Mouse (Mus musculus) megakaryocyte-erythroid progenitor cell, adult 5-6 weeks (primary cell): ENCODE data around the gene Mark3. TPM values are rescaled to one million over a fixed set of nuclear protein-coding genes. Genes with fewer than 3 reads are reported as not detected.
A peak's percentile ranks its signal among the peaks of the same experiment; 100 is the strongest.

ENCODE experiments used
- ATAC-seq: replicated peaks from 2 replicates; pipeline ENCODE4 v1.8.0; 2016; ENCODE audit warnings: mild to moderate bottlenecking, inconsistent platforms; ENCODE audit not compliant: severe bottlenecking, poor library complexity, low FRiP score, low TSS enrichment
- total RNA-seq, 2 experiments: library from RNA; stranded (forward) in 1 of 2; stranded (reverse) in 1 of 2; fragments of 200-1000, 215-1000 nt in 1 of 2; fragments of >200 nt in 1 of 2; fragmentation: Nextera tagmentation in 1 of 2; gene quantifications; 2 replicates each; pipeline ENCODE4 v1.2.3; 2014 to 2017

The Mark3 gene
- total RNA-seq, 2 experiments from 2014 or later, result 55.2 to 62.2 TPM

DNA sequence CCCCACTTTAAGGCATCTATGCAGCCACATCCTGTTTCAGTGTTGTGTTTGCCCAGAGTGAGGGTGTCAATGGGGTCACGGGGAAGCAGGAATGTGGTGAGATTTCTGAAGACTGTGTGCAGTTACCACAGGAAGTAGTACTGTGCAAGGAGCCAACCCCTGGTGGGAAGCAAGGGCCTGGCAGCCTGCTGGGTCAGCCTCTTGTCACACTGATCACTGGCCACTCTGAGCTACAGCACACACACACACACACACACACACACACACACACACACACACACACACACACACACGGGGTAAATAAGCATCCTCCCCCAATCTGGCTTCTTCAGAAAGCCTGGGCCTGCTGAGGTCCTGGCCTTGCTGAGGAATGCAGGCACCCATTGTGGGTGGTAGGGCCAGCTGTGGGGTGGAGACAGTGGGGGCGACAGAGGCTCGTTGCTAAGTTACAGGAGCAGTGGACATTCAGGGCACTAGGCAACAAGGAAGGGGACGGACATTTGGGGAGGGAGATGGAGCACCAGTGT is 117.1 kb downstream of the Mark3 start:
- ATAC-seq, result no peak

DNA sequence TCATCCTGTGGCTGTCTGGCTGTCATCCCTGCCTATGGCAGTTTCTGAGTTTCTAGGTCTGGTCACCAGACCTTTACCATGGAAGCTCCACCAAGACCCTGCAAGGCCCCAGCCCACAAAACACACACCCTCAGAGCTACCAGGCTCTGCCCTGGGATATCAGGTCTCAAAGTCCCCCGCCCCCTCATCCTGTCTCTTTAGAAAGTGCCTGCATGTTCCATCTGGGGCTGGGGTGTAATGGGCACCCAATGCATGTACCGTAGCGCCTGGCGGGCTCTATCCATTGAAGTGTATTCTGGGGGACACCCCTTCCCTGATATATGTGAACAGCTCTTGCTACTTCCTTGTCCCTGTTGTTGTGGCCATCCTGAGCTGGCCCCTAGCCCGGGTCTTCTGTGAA is 118.6 kb downstream of the Mark3 start:
- no peak for ATAC-seq

DNA sequence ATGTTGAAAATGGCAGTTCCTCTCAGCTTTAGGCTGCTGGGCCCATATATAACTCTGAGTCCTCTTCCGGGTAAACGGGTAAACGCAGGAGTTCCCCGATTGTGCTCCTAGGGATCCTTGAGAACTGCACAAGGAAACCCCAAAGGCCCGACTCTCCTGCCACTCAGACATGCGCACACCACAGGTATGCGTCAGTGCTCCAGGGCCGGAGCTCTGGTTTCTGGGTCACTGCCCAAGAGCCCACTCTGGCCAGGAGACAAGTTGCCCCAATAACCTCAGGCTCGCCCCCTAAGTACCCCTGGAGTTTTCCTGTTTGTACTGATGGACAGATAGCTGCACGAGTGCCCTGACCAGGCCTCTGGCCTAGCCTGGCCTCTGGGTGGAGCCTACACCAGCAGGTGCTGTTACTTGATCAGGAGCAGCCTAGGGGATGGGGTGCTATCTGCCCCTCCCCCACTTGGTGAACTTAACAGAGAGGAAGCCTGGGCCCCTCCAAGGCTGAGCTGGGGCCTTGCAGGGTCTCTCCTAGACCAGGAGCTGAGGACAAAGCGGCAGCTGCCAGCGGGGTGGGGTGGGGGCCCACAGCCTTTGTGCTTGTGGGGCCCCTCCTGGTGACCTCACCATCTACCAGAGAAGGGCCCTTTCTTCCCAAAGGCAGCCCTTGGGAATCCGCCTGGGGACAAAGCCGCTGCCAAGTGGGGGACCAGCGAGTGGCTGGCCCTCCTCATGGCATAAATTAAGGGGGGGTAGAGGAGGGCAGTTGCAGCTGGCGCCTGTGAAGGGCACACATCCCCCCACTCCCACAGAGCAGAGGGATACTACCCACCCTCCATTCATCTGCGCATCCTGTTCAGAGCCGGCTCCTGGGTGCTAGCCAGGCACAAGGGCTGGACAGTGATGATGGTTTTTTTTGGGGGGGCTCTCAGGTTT is 119.3 kb downstream of the Mark3 start:
- ATAC-seq, result no peak

- ATAC-seq, result no peak
Observed at GRCm38 (mm10) chr12:111694271-111694781, 120.0 kb downstream of the Mark3 start.

GRCm38 (mm10) chr12:111694880-111695804 is 120.8 kb downstream of the Mark3 start:
- ATAC-seq, result no peak

DNA sequence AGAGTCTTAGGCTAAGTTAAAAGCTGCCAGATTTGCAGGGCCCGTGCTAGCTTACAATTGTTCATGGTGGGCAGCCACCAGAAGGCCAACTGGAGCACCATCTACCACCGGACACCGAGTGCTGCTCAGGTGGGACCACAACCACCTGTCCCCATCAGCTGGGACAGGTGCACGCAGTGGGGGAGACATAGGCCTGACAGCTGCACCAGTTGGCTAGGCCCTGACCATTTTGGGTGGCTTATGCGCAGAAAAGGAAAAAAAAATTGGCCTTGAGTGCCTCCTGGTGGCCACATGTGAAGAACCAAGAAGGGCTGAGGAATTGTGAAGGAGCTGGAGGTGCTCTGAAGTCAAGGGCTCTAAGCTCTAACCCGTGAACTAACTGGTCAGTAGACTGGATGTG is 121.9 kb downstream of the Mark3 start:
- ATAC-seq, result peak; percentile 70

DNA sequence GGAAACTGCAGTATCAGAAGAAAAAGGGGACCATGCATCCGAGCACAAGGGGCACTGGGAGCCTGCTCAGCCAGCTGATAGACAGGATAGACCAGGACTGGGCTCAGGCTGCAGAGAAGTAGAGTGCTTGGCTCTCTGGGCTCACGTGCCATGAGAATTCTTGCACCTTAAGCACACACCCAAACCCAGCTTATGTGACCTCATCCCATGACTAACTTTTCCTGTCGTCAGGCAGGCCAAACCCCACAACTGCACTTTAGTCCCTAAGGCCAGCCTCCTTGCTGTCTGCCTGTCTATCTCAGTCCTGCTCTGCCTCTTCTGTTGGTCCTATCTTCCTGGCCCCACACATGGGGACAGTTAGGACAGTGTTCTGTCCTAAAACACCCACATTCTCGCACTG is 123.4 kb downstream of the Mark3 start:
- ATAC-seq, result no peak

- ATAC-seq, result no peak
Observed at GRCm38 (mm10) chr12:111698346-111698913, 124.1 kb downstream of the Mark3 start.

DNA sequence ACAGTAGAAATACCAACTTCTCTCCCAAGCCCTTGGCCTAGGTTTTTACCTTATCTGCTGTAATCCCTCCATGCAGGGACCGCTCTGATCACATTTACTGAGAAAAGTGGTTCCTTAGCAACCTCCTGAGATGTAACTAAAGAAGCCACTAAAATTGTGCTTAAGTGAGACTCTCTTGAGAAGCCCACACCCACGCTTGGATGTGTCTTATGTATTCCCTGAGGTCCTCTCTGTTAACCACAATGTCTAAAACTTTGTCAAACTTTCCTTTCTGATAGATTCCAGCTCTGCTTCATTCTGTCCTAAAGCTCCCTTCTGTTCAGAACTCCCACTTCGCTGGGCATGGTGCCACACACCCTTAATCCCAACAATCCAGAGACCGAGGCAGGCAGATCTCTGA is 125.2 kb downstream of the Mark3 start:
- ATAC-seq, result no peak

DNA sequence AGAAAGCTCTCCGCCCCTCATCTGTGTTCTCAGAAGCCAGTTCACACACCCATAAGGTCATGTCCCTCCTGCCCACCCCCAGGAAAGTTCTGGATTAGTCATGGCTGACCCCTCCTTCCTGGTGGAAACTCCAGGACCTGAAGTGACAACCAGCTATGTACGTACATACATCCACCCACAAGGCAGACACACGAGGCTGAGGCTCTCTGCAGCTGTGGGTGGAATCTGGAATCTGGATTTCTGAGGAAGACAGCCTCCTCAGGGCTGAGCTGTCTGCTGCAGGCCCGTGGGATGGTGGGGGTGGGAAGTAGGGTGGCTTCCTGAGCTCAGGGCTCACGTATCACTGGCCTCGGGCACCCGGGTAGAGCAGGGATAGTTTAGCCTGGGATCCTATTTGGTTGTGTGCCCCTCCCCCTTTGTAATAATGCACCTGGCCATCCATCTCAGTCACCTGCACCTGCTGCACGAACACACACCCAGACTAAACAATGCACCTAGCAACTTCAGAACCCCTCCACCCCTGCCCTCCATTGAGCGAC is 126.7 kb downstream of the Mark3 start:
- ATAC-seq, result no peak

GRCm38 (mm10) chr12:111703301-111703700 is 129.0 kb downstream of the Mark3 start:
- ATAC-seq, result no peak

GRCm38 (mm10) chr12:111704609-111705008 is 130.3 kb downstream of the Mark3 start:
- no peak for ATAC-seq

- no peak for ATAC-seq
Observed at GRCm38 (mm10) chr12:111705186-111705973, 131.1 kb downstream of the Mark3 start.

Other genes with a start within 250 kb of the Mark3 start
- 7.9 and 11.5 TPM in 2 replicates for gene Cdc42bpb, start 196.8 kb upstream of the Mark3 start, total RNA-seq (2014; fragmentation: Nextera tagmentation)
- 2.6 and 9.6 TPM in 2 replicates for gene Cdc42bpb, start 196.8 kb upstream of the Mark3 start, total RNA-seq (2017)
- not detected in 2 replicates for gene Lbhd2, start 167.7 kb upstream of the Mark3 start, total RNA-seq (2014; fragmentation: Nextera tagmentation)
- gene Lbhd2, start 167.7 kb upstream of the Mark3 start, total RNA-seq (2017), result not detected in 2 replicates
- gene Exoc3l4, start 157.5 kb upstream of the Mark3 start, total RNA-seq (2014; fragmentation: Nextera tagmentation), result 0.27 TPM in 1 of 2 replicates, not detected in the other
- not detected in 2 replicates for gene Exoc3l4, start 157.5 kb upstream of the Mark3 start, total RNA-seq (2017)
- gene Tnfaip2, start 132.1 kb upstream of the Mark3 start, total RNA-seq (2014; fragmentation: Nextera tagmentation), result 163 and 178 TPM in 2 replicates
- 102 and 149 TPM in 2 replicates for gene Tnfaip2, start 132.1 kb upstream of the Mark3 start, total RNA-seq (2017)
- gene Gm266, start 88.7 kb upstream of the Mark3 start, total RNA-seq (2014; fragmentation: Nextera tagmentation), result not detected in 2 replicates
- not detected in 2 replicates for gene Gm266, start 88.7 kb upstream of the Mark3 start, total RNA-seq (2017)
- 212 and 247 TPM in 2 replicates for gene Eif5, start 36.5 kb upstream of the Mark3 start, total RNA-seq (2014; fragmentation: Nextera tagmentation)
- gene Eif5, start 36.5 kb upstream of the Mark3 start, total RNA-seq (2017), result 262 and 337 TPM in 2 replicates
- gene Ckb, start 97.8 kb downstream of the Mark3 start, total RNA-seq (2014; fragmentation: Nextera tagmentation), result 2.7 TPM in 1 of 2 replicates, not detected in the other
- 1.5 and 4.4 TPM in 2 replicates for gene Ckb, start 97.8 kb downstream of the Mark3 start, total RNA-seq (2017)
- gene Trmt61a, start 103.6 kb downstream of the Mark3 start, total RNA-seq (2014; fragmentation: Nextera tagmentation), result 20.5 and 26.7 TPM in 2 replicates
- 11.1 and 15.4 TPM in 2 replicates for gene Trmt61a, start 103.6 kb downstream of the Mark3 start, total RNA-seq (2017)
- gene Bag5, start 138.7 kb downstream of the Mark3 start, total RNA-seq (2014; fragmentation: Nextera tagmentation), result 27.7 and 28.9 TPM in 2 replicates
- 33.0 and 52.3 TPM in 2 replicates for gene Bag5, start 138.7 kb downstream of the Mark3 start, total RNA-seq (2017)
- 62.7 and 67.7 TPM in 2 replicates for gene Apopt1, start 138.7 kb downstream of the Mark3 start, total RNA-seq (2014; fragmentation: Nextera tagmentation)
- 55.5 and 56.4 TPM in 2 replicates for gene Apopt1, start 138.7 kb downstream of the Mark3 start, total RNA-seq (2017)
- 35.3 and 58.3 TPM in 2 replicates for gene Klc1, start 184.3 kb downstream of the Mark3 start, total RNA-seq (2014; fragmentation: Nextera tagmentation)
- gene Klc1, start 184.3 kb downstream of the Mark3 start, total RNA-seq (2017), result 28.3 and 36.1 TPM in 2 replicates
- 32.1 and 34.7 TPM in 2 replicates for gene Xrcc3, start 239.3 kb downstream of the Mark3 start, total RNA-seq (2014; fragmentation: Nextera tagmentation)
- gene Xrcc3, start 239.3 kb downstream of the Mark3 start, total RNA-seq (2017), result 6.7 and 11.2 TPM in 2 replicates
- gene Zfyve21, start 239.6 kb downstream of the Mark3 start, total RNA-seq (2014; fragmentation: Nextera tagmentation), result 7.3 and 20.4 TPM in 2 replicates
- gene Zfyve21, start 239.6 kb downstream of the Mark3 start, total RNA-seq (2017), result 5.4 and 9.6 TPM in 2 replicates